Mouse (Mus musculus) liver, postnatal 0 days (tissue): ENCODE measurements around the gene Ccdc9b.

ENCODE experiments used
- CTCF ChIP-seq: sonication (generic); IDR thresholded peaks from 2 replicates; pipeline ENCODE4 v1.5.1; 2016; ENCODE audit warnings: antibody characterized with exemption, low read depth
- EP300 ChIP-seq: IDR thresholded peaks from 2 replicates; pipeline ENCODE4 v1.6.1; 2016; ENCODE audit warnings: antibody characterized with exemption, low read depth, mild to moderate bottlenecking

DNA sequence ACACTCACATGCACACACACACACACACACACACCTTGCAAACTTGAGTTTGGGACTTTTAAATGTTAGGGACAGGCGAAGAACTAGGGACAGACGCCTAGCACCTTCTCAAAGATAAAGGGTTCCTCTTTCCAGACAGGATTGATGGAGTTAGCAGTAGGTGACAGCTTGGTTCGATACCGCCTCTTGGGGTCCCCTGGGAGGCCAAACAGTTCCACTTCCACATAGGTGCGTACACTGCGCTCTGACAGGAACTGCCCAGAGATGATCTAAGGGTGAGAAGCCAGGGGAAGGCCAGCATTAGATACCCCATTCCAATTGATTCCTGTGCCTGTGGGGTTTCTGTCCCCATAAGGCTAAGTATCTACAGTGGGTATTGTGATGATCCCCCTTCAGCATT is 48.8 kb downstream of the Ccdc9b start:
- no peak for TF ChIP-seq CTCF
- no peak for TF ChIP-seq EP300
